Mouse (Mus musculus) adrenal gland, adult 8-10 months (tissue): ENCODE data around the gene Tmprss11c. TPM values are rescaled to one million over a fixed set of nuclear protein-coding genes. Genes with fewer than 3 reads are reported as not detected.
"Not testable (repeated sequence)": the region's sequence is repeated elsewhere in the genome, so short reads cannot be mapped to it uniquely, and the experiment has no call there.

Experiments used
- DNase-seq: peaks from one replicate; pipeline ENCODE4 v3.0.0; 2022
- total RNA-seq, 4 experiments: library from RNA; stranded (reverse); gene quantifications; 2 replicates each; pipeline ENCODE4 v1.2.4; 2022

The Tmprss11c gene
- total RNA-seq: not detected

GRCm38 (mm10) chr5:86289208-86289607, at the start of gene Tmprss11c:
Tmprss11c (minus strand) TSS chr5:86289308.
- no peak for DNase-seq

GRCm38 (mm10) chr5:86318018-86318956, 29.2 kb upstream of the Tmprss11c start:
- DNase-seq: not testable (repeated sequence)

- no peak for DNase-seq
Measured at GRCm38 (mm10) chr5:86306116-86306515, 17.0 kb upstream of the Tmprss11c start.

GRCm38 (mm10) chr5:86303877-86304276, 14.8 kb upstream of the Tmprss11c start:
- DNase-seq: no peak

- DNase-seq: no peak
Measured at GRCm38 (mm10) chr5:86246559-86246958, 42.5 kb downstream of the Tmprss11c start.

GRCm38 (mm10) chr5:86244880-86245279, 44.2 kb downstream of the Tmprss11c start:
- DNase-seq: no peak

GRCm38 (mm10) chr5:86244275-86244674, 44.8 kb downstream of the Tmprss11c start:
- DNase-seq: no peak

GRCm38 (mm10) chr5:86227156-86227853, 61.8 kb downstream of the Tmprss11c start:
- DNase-seq: no peak

- DNase-seq: no peak
Measured at GRCm38 (mm10) chr5:86197801-86198200, 91.3 kb downstream of the Tmprss11c start, which contains the start of gene Gnrhr. Gnrhr (minus strand) TSS chr5:86197901.

- no peak for DNase-seq
Measured at GRCm38 (mm10) chr5:86191356-86191755, 97.8 kb downstream of the Tmprss11c start.

GRCm38 (mm10) chr5:86190770-86191169, 98.3 kb downstream of the Tmprss11c start:
- no peak for DNase-seq

GRCm38 (mm10) chr5:86190290-86190689, 98.8 kb downstream of the Tmprss11c start:
- no peak for DNase-seq

- no peak for DNase-seq
Measured at GRCm38 (mm10) chr5:86187441-86187840, 101.7 kb downstream of the Tmprss11c start.

Other genes with a start within 250 kb of the Tmprss11c start
- 10 to 100 TPM; 15.9 to 23.6 (median 18.3) TPM for gene Cenpc1, start 223.7 kb downstream of the Tmprss11c start, total RNA-seq
- gene Stap1, start 217.6 kb downstream of the Tmprss11c start, total RNA-seq: 1 to 10 TPM in 3 of 4 experiments, under 1 TPM in 1; 0.67 to 3.2 (median 1.4) TPM
- 10 to 100 TPM; 14.9 to 24.5 (median 19.7) TPM for gene Uba6, start 116.5 kb downstream of the Tmprss11c start, total RNA-seq
- gene Gnrhr, start 91.4 kb downstream of the Tmprss11c start, total RNA-seq: under 1 TPM; 0.31 to 0.64 (median 0.47) TPM
- not detected for gene Tmprss11d, start 84.1 kb upstream of the Tmprss11c start, total RNA-seq
- gene Tmprss11a, start 179.7 kb upstream of the Tmprss11c start, total RNA-seq: not detected
- gene Tmprss11g, start 229.3 kb upstream of the Tmprss11c start, total RNA-seq: not detected